Mouse (Mus musculus): ENCODE data around the gene Lin7a.
A peak's percentile ranks its signal among the peaks of the same experiment; 100 is the strongest.

GRCm38 (mm10) chr10:107312609-107313008 lies 41.1 kb downstream of the Lin7a start:
- TF ChIP-seq MAX (IDR thresholded peaks at IDR 0.05; ENCODE audit: low read depth) (no peak), E2F4 (IDR thresholded peaks at IDR 0.05; ENCODE audit: insufficient read depth) (no peak), MYOD1 (IDR thresholded peaks at IDR 0.05; ENCODE audit: control insufficient read depth in 1 of 3, insufficient read length in 2 of 3, low read depth in 2 of 3) (peak in 2 of 3 experiments; percentile 82 to 84), POLR2A (IDR thresholded peaks at IDR 0.05; ENCODE audit: insufficient read length, low read depth) (no peak), POLR2AphosphoS2 (IDR thresholded peaks at IDR 0.05; ENCODE audit: insufficient read length, low read depth) (no peak), TCF12 (IDR thresholded peaks at IDR 0.05; ENCODE audit: insufficient read depth, poor library complexity, severe bottlenecking) (no peak), USF1 (IDR thresholded peaks at IDR 0.05; ENCODE audit: low read depth) (no peak), TCF3 (IDR thresholded peaks at IDR 0.05; ENCODE audit: insufficient read length, low read depth) (peak; percentile 10)

All from myocyte (in vitro differentiated cells).